9 mouse cellular contexts compared by ENCODE assay signal in genomic region chr1:87316672-87317071, GRCm38 (mm10). TPM values are rescaled to one million over a fixed set of nuclear protein-coding genes. Genes with fewer than 3 reads are reported as not detected.
A peak's percentile ranks its signal among the peaks of the same experiment; 100 is the strongest.
DNase-seq lines count a peak whose midpoint lies in the region; TF ChIP-seq lines count a peak whose summit lies in the region.
"Had no signal": no experiment of that assay in that cellular context is flagged by ENCODE, and none has a peak within 500 bp of the region (broad histone marks: within the 10 kb centered on the region; RNA-seq: fewer than 3 reads in every experiment).

No protein-coding gene starts in this region.

- H3K4me3 ChIP-seq in gastrocnemius, adult 2 months = no peak overlapping the region

- DNase-seq in layer of hippocampus, adult 11-12 months (ENCODE audit: low spot score) = peak; percentile 28
- no peak for DNase-seq in layer of hippocampus, adult 9-10 months (ENCODE audit: low spot score)
- peak; percentile 73 for DNase-seq in NIH3T3 (ENCODE audit: low read depth)
- DNase-seq in adrenal gland, postnatal 25 days = peak; percentile 78
- DNase-seq in layer of hippocampus, postnatal 10 days (ENCODE audit: low spot score in 2 of 2) = peak; percentile 61 to 64
- no peak for DNase-seq in thymus, postnatal 14 days
- no peak for DNase-seq in embryo, embryonic 11 days
- no peak for DNase-seq in gastrocnemius, adult 2 months

- no peak overlapping the region for H3K27ac ChIP-seq in gastrocnemius, adult 2 months

- TF ChIP-seq CTCF in gastrocnemius, adult 2 months (IDR thresholded peaks at IDR 0.05) = no peak

- intact Hi-C loops in gastrocnemius, adult 2 months (cut with DNase I) = no loop called here

RNA-seq across cellular contexts. Expression of gene Gigyf2, which starts 10.1 kb away (rescaled TPM):
- 94.6 and 114 TPM in 2 replicates for total RNA-seq in adrenal gland, postnatal 25 days (2021)
- total RNA-seq in layer of hippocampus, postnatal 10 days (2021) = 10 to 100 TPM; 83.0 to 91.2 TPM
- total RNA-seq in gastrocnemius, adult 2 months (2021) = 10 to 100 TPM; 38.2 to 40.2 TPM

RNA-seq across cellular contexts. Expression of gene Efhd1, which starts 52.5 kb away (rescaled TPM):
- total RNA-seq in adrenal gland, postnatal 25 days (2021) = 310 and 340 TPM in 2 replicates
- 1 to 10 TPM; 7.2 to 7.7 TPM for total RNA-seq in layer of hippocampus, postnatal 10 days (2021)
- 1 to 10 TPM; 3.7 to 7.4 TPM for total RNA-seq in gastrocnemius, adult 2 months (2021)
- total RNA-seq: neutrophil, adult 5-6 weeks had no signal

Comparison
In these comparisons a context has a peak if more than half of its experiments do, and no peak if none do; other contexts are left out.
1. DNase-seq: peak in layer of hippocampus, adult 11-12 months (single experiment), NIH3T3 (single experiment), adrenal gland, postnatal 25 days (single experiment) and layer of hippocampus, postnatal 10 days (2 of 2); none in layer of hippocampus, adult 9-10 months (single experiment), thymus, postnatal 14 days (single experiment), embryo, embryonic 11 days (single experiment) and gastrocnemius, adult 2 months (single experiment).
2. RNA of gene Efhd1, which starts 52.5 kb away (total RNA-seq): 310 to 340 TPM in adrenal gland, postnatal 25 days; 7.2 to 7.7 TPM in layer of hippocampus, postnatal 10 days and 3.7 to 7.4 TPM in gastrocnemius, adult 2 months; every median in the first group is over 10 times any median in the second.